Mouse (Mus musculus) adrenal gland, postnatal 14 days (tissue): ENCODE measurements around the gene Cdc42bpg. TPM values are rescaled to one million over a fixed set of nuclear protein-coding genes. Genes with fewer than 3 reads are reported as not detected.

Experiments
- DNase-seq: peaks from one replicate; pipeline ENCODE4 v3.0.0; 2021; ENCODE audit warnings: mixed read lengths
- microRNA-seq, 2 experiments: library from miRNA; unstranded; fragments of <30 nt; microRNA quantifications; one replicate each; pipeline ENCODE4 v1.2.0; 2021
- total RNA-seq: library from RNA; stranded (reverse); gene quantifications from 2 replicates; pipeline ENCODE4 v1.2.3, GENCODE M21; 2021

Gene Cdc42bpg
- total RNA-seq, 1 experiment from 2014 or later = 9.9 TPM

- peak; percentile 60 for DNase-seq
Observed at GRCm38 (mm10) chr19:6349215-6349983, 43.1 kb downstream of the Cdc42bpg start.

GRCm38 (mm10) chr19:6351431-6352106 is 45.3 kb downstream of the Cdc42bpg start:
- no peak for DNase-seq

- DNase-seq = no peak
Observed at GRCm38 (mm10) chr19:6352107-6352505, 45.9 kb downstream of the Cdc42bpg start.

GRCm38 (mm10) chr19:6354030-6354429 is 47.8 kb downstream of the Cdc42bpg start:
- no peak for DNase-seq

- DNase-seq = no peak
Observed at GRCm38 (mm10) chr19:6361291-6361690, 55.0 kb downstream of the Cdc42bpg start.

- no peak for DNase-seq
Observed at GRCm38 (mm10) chr19:6363091-6363410, 56.8 kb downstream of the Cdc42bpg start.

GRCm38 (mm10) chr19:6363411-6364240 is 57.4 kb downstream of the Cdc42bpg start, which contains the start of gene Sf1:
Gene Sf1 (plus strand): TSS chr19:6363690.
- peak; percentile 100 for DNase-seq

GRCm38 (mm10) chr19:6364317-6364725 is 58.1 kb downstream of the Cdc42bpg start:
- DNase-seq = peak; percentile 97

- DNase-seq = no peak
Observed at GRCm38 (mm10) chr19:6364842-6365241, 58.6 kb downstream of the Cdc42bpg start.

- no peak for DNase-seq
Observed at GRCm38 (mm10) chr19:6370175-6370574, 63.9 kb downstream of the Cdc42bpg start.

- DNase-seq = no peak
Observed at GRCm38 (mm10) chr19:6372433-6372832, 66.2 kb downstream of the Cdc42bpg start.

- peak; percentile 94 for DNase-seq
Observed at GRCm38 (mm10) chr19:6373539-6374400, 67.5 kb downstream of the Cdc42bpg start.

GRCm38 (mm10) chr19:6374571-6374970 is 68.3 kb downstream of the Cdc42bpg start:
- no peak for DNase-seq

Small RNAs within 50 kb of the gene (microRNA-seq; reads per million reads assigned to microRNA genes)
- gene Mir192 (342 to 1,567 reads per million in 2 experiments), gene Mir194-2 (158 to 639 reads per million in 2 experiments), gene Mir6989 (0.38 to 0.43 reads per million in 2 experiments)

Other genes with a start within 250 kb of the Cdc42bpg start
- 59.7 and 68.2 TPM in 2 replicates for gene Mrpl49, start 248.7 kb upstream of the Cdc42bpg start, total RNA-seq
- gene Fau, start 248.6 kb upstream of the Cdc42bpg start, total RNA-seq = 956 and 1,133 TPM in 2 replicates
- gene Znhit2, start 245.3 kb upstream of the Cdc42bpg start, total RNA-seq = 24.9 and 25.3 TPM in 2 replicates
- 9.5 and 19.3 TPM in 2 replicates for gene Tm7sf2, start 238.1 kb upstream of the Cdc42bpg start, total RNA-seq
- 44.9 and 47.9 TPM in 2 replicates for gene Vps51, start 229.2 kb upstream of the Cdc42bpg start, total RNA-seq
- gene Tmem262, start 226.4 kb upstream of the Cdc42bpg start, total RNA-seq = not detected in 2 replicates
- gene Gm28374, start 224.2 kb upstream of the Cdc42bpg start, total RNA-seq = not detected in 2 replicates
- 31.0 and 33.5 TPM in 2 replicates for gene Zfpl1, start 221.5 kb upstream of the Cdc42bpg start, total RNA-seq
- 5.5 and 5.7 TPM in 2 replicates for gene Cdca5, start 221.5 kb upstream of the Cdc42bpg start, total RNA-seq
- 0.56 and 0.60 TPM in 2 replicates for gene AC131692.1, start 212.0 kb upstream of the Cdc42bpg start, total RNA-seq
- gene Naaladl1, start 200.7 kb upstream of the Cdc42bpg start, total RNA-seq = 0.33 TPM in 1 of 2 replicates, not detected in the other
- 12.9 and 15.4 TPM in 2 replicates for gene Sac3d1, start 187.8 kb upstream of the Cdc42bpg start, total RNA-seq
- gene Snx15, start 178.2 kb upstream of the Cdc42bpg start, total RNA-seq = 21.7 and 23.6 TPM in 2 replicates
- gene Batf2, start 165.5 kb upstream of the Cdc42bpg start, total RNA-seq = 0.52 and 1.5 TPM in 2 replicates
- 61.2 and 61.5 TPM in 2 replicates for gene Arl2, start 164.9 kb upstream of the Cdc42bpg start, total RNA-seq
- 1.0 and 1.2 TPM in 2 replicates for gene Majin, start 122.1 kb upstream of the Cdc42bpg start, total RNA-seq
- gene Gpha2, start 80.1 kb upstream of the Cdc42bpg start, total RNA-seq = 19.6 and 20.2 TPM in 2 replicates
- gene Ppp2r5b, start 70.6 kb upstream of the Cdc42bpg start, total RNA-seq = 64.8 and 67.0 TPM in 2 replicates
- gene Atg2a, start 64.8 kb upstream of the Cdc42bpg start, total RNA-seq = 27.5 and 30.6 TPM in 2 replicates
- 116 and 118 TPM in 2 replicates for gene Ehd1, start 29.7 kb upstream of the Cdc42bpg start, total RNA-seq
- gene Men1, start 28.5 kb downstream of the Cdc42bpg start, total RNA-seq = 35.4 and 42.6 TPM in 2 replicates
- 39.6 and 70.3 TPM in 2 replicates for gene Map4k2, start 34.7 kb downstream of the Cdc42bpg start, total RNA-seq
- gene Sf1, start 57.2 kb downstream of the Cdc42bpg start, total RNA-seq = 210 and 223 TPM in 2 replicates
- gene Pygm, start 77.9 kb downstream of the Cdc42bpg start, total RNA-seq = 64.2 and 85.7 TPM in 2 replicates
- gene Rasgrp2, start 92.9 kb downstream of the Cdc42bpg start, total RNA-seq = 51.5 and 82.7 TPM in 2 replicates
- 7.8 and 9.3 TPM in 2 replicates for gene Nrxn2, start 112.3 kb downstream of the Cdc42bpg start, total RNA-seq
- gene Slc22a12, start 236.6 kb downstream of the Cdc42bpg start, total RNA-seq = 0.64 TPM in 1 of 2 replicates, not detected in the other